Mouse (Mus musculus) liver, embryonic 16.5 days (tissue): ENCODE results near the gene Nom1. TPM values are rescaled to one million over a fixed set of nuclear protein-coding genes. Genes with fewer than 3 reads are reported as not detected.
"Not testable (repeated sequence)": the region's sequence is repeated elsewhere in the genome, so short reads cannot be mapped to it uniquely, and the experiment has no call there.

Experiments used
- ATAC-seq: fragments of 200-750 bp; cut with Nextera tagmentation; 2 replicates; pipeline ENCODE4 v1.8.0; 2017; ENCODE audit warnings: low read depth, mild to moderate bottlenecking, moderate number of reproducible peaks, moderate library complexity
- H3K27ac ChIP-seq: fragments of 300-500 bp; sonication (generic); 2 replicates; pipeline ENCODE4 v1.5.1; 2014; ENCODE audit warnings: mild to moderate bottlenecking, low read length
- H3K27me3 ChIP-seq: fragments of 300-500 bp; sonication (generic); 2 replicates; pipeline ENCODE4 v1.6.1; 2014; ENCODE audit warnings: low read depth, low read length, mixed read lengths; ENCODE audit not compliant: control insufficient read depth, insufficient read depth
- H3K36me3 ChIP-seq: fragments of 300-500 bp; sonication (generic); 2 replicates; pipeline ENCODE4 v1.6.1; 2014; ENCODE audit warnings: mild to moderate bottlenecking; ENCODE audit not compliant: control insufficient read depth, insufficient read depth
- H3K4me1 ChIP-seq: fragments of 300-500 bp; sonication (generic); 2 replicates; pipeline ENCODE4 v1.6.1; 2014; ENCODE audit warnings: low read depth, low read length, mixed read lengths; ENCODE audit not compliant: control insufficient read depth
- H3K4me2 ChIP-seq: fragments of 300-500 bp; sonication (generic); 2 replicates; pipeline ENCODE4 v1.6.1; 2014; ENCODE audit warnings: low read depth, low read length, mixed read lengths
- H3K4me3 ChIP-seq: fragments of 300-500 bp; sonication (generic); 2 replicates; pipeline ENCODE4 v1.5.1; 2014; ENCODE audit warnings: low read depth, mild to moderate bottlenecking, low read length
- H3K9ac ChIP-seq: fragments of 300-500 bp; sonication (generic); 2 replicates; pipeline ENCODE4 v1.6.1; 2014; ENCODE audit warnings: low read depth, low read length
- H3K9me3 ChIP-seq: fragments of 300-500 bp; sonication (generic); replicated peaks from 2 replicates; pipeline ENCODE4 v1.6.1; 2016; ENCODE audit warnings: low read length; ENCODE audit not compliant: control insufficient read depth
- WGBS: fragments of 180-500 bp; shearing (Covaris S2); extraction: QIAGEN DNeasy Blood & Tissue Kit; methylation state at CpG from one replicate; pipeline ENCODE4 v1.1.7; 2014; ENCODE audit not compliant: insufficient replicate concordance; 5-methylcytosine and 5-hydroxymethylcytosine counted together
- polyA plus RNA-seq: library from polyadenylated mRNA; unstranded; fragments of >200 nt; fragmentation: Nextera tagmentation; extraction: Ambion mirVana; gene quantifications from 2 replicates; pipeline ENCODE4 v1.2.1, GENCODE M21; 2015

Nom1 gene
- polyA plus RNA-seq, result 12.6 and 14.2 TPM in 2 replicates

DNA sequence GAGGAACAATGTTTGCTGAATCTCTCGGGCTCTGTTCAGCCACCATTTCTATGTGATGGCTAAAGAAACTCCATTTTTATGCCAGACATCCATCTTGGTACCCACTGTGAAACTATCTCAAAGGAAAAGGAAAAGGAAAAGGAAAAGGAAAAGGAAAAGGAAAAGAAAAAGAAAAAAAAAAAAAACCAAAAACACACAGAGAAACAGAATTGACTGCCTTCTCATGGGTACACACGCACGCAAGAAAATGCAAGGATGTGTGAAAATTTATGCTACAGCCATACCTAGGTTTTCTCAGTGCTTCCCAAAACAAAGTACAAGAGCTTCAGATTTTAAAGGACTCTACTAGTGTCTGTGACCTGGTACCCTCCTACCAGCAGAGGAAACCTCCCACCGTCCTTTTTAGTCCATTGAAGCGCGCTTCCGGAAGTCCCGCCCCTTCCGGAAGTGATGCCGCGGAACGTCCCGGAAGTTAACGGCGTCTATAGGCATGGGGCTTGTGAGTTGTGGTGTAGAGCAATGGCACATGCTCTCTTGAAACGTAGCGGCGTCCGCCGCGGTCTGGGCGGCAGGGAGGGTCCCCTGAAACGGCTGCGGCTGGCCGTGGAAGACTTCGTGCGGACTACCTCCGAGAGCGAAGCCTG lies at the start of gene Nom1:
Nom1 (plus strand) TSS at position 437 of the 644 bp plus-strand sequence.
- peak within 1 kb of the TSS; percentile 76 for H3K4me2 ChIP-seq
- peaks cover 4% of the 10 kb centered on the region; the same call in 1 of the 2 replicates for H3K27me3 ChIP-seq
- 4% methylated on average over 29 of the region's 29 CpGs for WGBS
- H3K9ac ChIP-seq, result peak within 1 kb of the TSS; percentile 88
- H3K27ac ChIP-seq, result peak within 1 kb of the TSS; percentile 76
- peak within 1 kb of the TSS; percentile 96 for H3K4me3 ChIP-seq
- H3K9me3 ChIP-seq, result no peaks in the 10 kb centered on the region
- peak; percentile 85 for ATAC-seq
- H3K4me1 ChIP-seq, result peaks cover 17% of the 10 kb centered on the region
- H3K36me3 ChIP-seq, result peaks cover 27% of the 10 kb centered on the region

DNA sequence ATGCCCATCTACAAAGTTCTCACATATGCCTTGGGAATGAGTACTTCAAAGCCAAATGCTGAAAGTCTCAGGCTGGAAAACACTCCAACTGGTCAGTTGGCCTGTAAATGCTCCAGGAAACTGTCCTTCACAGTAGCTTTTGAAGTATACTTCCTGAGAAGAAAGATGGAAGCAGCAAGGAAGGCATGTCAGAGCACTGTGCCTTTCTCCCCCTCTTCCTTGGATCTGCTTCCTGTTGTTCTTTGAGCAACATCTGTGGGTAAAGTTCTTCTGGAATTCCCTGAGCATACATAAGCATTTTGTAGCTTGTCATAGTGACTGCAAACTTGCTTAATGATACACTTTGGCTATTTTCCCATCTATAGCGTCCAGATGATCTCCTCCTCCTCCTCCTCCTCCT lies 46.9 kb upstream of the Nom1 start:
- 31% methylated on average over 1 of the region's 1 CpGs for WGBS
- H3K36me3 ChIP-seq, result no peaks in the 10 kb centered on the region
- H3K4me2 ChIP-seq, result no peak overlapping the region
- no peaks in the 10 kb centered on the region for H3K4me1 ChIP-seq
- H3K9ac ChIP-seq, result no peak overlapping the region
- no peak for ATAC-seq
- no peaks in the 10 kb centered on the region for H3K9me3 ChIP-seq
- no peak overlapping the region for H3K4me3 ChIP-seq
- no peak overlapping the region for H3K27ac ChIP-seq
- no peaks in the 10 kb centered on the region; the same call in 1 of the 2 replicates for H3K27me3 ChIP-seq

DNA sequence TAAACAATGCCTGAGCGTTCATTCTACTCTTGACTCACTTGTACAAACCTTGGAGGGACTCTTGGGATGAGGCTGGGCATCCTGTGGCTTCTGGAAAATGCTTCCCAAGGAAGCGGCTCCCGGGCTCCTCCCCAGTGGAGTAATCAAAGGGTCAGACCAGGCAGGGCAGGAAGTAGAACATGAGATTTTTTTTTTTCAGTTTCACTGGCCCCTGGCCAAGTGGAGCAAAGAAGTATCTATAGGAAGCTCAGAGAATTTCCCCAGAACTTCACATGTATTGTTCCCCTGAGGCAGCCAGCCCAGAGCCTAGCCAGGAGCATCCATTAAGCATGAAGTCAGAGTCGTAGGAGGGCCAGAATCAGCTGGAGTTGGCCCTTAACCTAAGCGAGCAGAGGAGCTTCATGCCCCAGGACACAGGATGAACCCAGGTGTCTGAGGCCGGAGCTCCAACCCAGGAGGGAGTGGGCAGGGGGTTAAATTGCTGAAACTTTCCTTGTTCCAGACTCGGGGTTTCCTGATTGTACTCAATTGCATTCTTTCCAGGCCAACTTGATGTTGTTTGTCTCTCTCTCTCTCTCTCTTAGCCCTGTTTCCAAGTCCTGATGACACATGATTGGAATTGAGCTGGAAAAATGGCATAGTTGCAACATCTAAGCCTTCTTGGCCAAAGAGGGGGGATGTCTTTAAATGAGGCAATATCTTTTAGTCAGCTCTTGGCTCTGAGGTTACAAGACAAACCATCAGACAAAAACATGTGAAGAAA lies 46.1 kb upstream of the Nom1 start:
- Histone ChIP-seq H3K27ac (no peak overlapping the region), H3K4me1 (no peaks in the 10 kb centered on the region), H3K27me3 (no peaks in the 10 kb centered on the region; the same call in 1 of the 2 replicates), H3K9ac (no peak overlapping the region), H3K36me3 (no peaks in the 10 kb centered on the region), H3K4me2 (no peak overlapping the region), H3K4me3 (no peak overlapping the region), H3K9me3 (no peaks in the 10 kb centered on the region)
- WGBS, result 23% methylated on average over 7 of the region's 7 CpGs
- ATAC-seq, result 0 out of 2 replicates have a peak, but pooled peaks have one; percentile 30

DNA sequence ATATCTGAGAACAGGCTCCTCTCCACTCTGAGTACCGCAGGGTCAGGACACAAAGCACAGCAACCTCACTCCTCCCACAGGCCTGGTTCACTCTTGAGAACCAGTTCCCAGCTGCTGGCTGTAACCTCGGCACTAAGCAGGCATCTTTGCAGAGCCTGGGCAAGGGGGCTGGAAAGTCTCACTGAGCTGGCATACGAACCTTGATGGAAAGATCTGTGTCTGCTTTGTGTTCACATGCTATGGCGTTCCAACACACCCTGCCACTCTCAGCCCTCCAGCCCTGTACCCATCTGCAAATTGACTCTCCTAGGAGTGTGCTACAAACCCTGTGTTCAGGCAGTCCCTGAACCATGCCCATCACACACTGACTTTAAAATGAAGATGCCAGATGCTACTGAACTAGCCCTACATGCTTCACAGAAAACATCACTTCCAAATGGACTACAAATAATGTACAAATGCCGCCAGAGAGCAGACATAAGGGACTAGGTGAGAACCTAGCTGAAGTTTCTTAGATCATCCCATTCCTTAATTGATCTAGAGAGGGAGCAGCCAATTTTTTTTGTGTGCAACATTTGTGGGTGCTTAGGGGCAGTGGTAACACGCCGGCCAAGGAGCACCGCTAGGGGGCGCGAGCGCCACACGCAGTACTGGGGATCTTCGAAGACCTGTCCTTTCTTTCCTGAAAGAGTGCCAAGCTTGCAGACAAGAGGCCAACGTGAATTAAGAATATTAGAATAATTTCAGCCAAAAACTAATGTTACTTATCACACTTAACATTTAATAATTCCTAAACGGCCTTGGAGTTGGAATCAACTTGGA lies 45.3 kb upstream of the Nom1 start:
- ATAC-seq, result 0 out of 2 replicates have a peak, but pooled peaks have one; percentile 45
- no peak overlapping the region for H3K9ac ChIP-seq
- 17% methylated on average over 15 of the region's 15 CpGs for WGBS
- H3K4me3 ChIP-seq, result no peak overlapping the region
- no peak overlapping the region for H3K4me2 ChIP-seq
- no peaks in the 10 kb centered on the region for H3K9me3 ChIP-seq
- H3K36me3 ChIP-seq, result no peaks in the 10 kb centered on the region
- no peak overlapping the region for H3K27ac ChIP-seq
- no peaks in the 10 kb centered on the region; the same call in 1 of the 2 replicates for H3K27me3 ChIP-seq
- H3K4me1 ChIP-seq, result no peaks in the 10 kb centered on the region

DNA sequence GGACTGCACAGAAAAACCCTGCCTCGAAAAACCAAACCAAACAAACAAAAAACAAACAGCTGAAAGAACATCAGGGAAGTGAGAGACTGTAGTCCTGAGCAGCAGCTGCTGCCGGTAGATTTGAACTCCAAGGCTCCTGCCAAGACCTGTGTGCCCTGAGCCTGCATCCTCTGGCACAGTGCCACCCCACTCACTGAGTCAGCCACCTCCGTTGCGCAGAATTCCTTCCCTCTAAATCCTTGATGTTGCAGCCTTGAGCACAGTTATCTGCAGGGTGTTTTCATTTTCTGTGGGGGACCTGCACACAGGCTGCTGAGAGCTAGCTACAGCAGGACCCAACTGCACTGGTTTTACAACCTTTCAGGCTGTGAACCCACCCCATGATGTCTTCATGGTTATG lies 36.0 kb upstream of the Nom1 start:
- no peak overlapping the region for H3K4me2 ChIP-seq
- H3K36me3 ChIP-seq, result no peaks in the 10 kb centered on the region
- ATAC-seq, result no peak
- no peak overlapping the region for H3K9ac ChIP-seq
- H3K4me3 ChIP-seq, result no peak overlapping the region
- no peak overlapping the region for H3K27ac ChIP-seq
- H3K27me3 ChIP-seq, result no peaks in the 10 kb centered on the region
- H3K4me1 ChIP-seq, result no peaks in the 10 kb centered on the region
- H3K9me3 ChIP-seq, result no peaks in the 10 kb centered on the region
- 55% methylated on average over 4 of the region's 4 CpGs for WGBS

DNA sequence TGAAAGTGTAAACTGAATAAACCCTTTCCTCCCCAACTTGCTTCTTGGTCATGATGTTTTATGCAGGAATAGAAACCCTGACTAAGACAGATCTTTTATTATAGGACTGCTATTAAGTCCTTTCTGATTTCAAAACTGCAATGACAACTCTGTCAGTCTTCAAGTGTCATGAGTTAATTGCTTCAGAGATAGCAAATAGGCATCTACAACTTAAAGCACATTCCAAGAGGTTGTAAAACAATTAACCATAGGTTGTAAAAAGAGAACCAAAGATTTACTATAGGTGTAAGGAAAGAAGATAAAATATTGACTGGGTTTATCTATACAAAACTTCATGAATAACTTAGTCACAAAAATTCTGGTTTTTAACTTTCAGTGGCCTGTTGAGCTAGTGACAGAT lies 23.6 kb upstream of the Nom1 start:
- Histone ChIP-seq H3K27me3 (no peaks in the 10 kb centered on the region), H3K4me2 (no peak overlapping the region), H3K9me3 (no peaks in the 10 kb centered on the region), H3K4me1 (no peaks in the 10 kb centered on the region), H3K36me3 (no peaks in the 10 kb centered on the region), H3K4me3 (no peak overlapping the region), H3K9ac (no peak overlapping the region), H3K27ac (no peak overlapping the region)
- ATAC-seq, result no peak

DNA sequence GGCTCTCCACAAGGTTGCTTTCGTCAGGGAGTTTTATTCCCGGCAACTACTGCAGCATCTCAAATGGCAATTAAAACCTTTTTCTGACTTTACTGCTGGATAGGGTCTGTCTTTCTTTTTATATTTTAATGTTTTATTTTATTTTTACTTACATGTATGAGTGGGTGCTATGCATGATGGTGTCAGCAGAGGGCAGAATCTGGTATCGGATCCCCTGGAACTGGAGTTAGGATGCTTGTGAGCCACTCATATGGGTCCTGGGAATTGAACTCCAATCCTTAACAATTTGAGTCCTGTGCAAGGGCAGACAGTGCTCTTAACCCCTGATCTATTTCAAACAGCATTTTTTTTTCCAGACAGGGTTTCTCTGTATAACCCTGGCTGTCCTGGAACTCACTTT lies 21.4 kb upstream of the Nom1 start:
- no peak for ATAC-seq
- Histone ChIP-seq H3K27me3 (no peaks in the 10 kb centered on the region), H3K4me3 (no peak overlapping the region), H3K36me3 (no peaks in the 10 kb centered on the region), H3K4me1 (no peaks in the 10 kb centered on the region), H3K9me3 (no peaks in the 10 kb centered on the region), H3K4me2 (no peak overlapping the region), H3K27ac (no peak overlapping the region), H3K9ac (no peak overlapping the region)
- 76% methylated on average over 3 of the region's 3 CpGs for WGBS

DNA sequence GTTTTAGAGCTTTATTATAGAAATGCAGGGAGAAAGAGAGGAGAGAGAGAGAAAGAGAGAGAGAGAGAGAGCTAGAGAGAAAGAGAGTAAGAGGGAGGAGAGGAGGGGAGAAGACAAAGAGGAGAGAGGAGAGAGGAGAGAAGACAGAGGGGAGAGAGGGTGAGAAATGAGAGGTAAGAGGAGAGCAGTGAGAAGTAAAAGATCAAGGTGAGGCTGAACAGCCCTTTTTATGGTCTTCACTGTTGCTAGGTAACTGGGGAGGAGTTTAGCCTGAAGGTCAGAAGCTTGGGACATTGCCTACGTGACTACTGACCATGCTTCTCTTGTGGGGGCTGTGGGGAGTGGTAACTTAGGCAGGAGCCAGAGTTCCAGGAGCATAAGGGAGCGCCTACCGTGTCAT lies 11.1 kb upstream of the Nom1 start:
- H3K9ac ChIP-seq, H3K27ac ChIP-seq, H3K36me3 ChIP-seq, ATAC-seq, H3K9me3 ChIP-seq, H3K27me3 ChIP-seq, H3K4me3 ChIP-seq, H3K4me2 ChIP-seq, H3K4me1 ChIP-seq: not testable (repeated sequence)
- WGBS, result 32% methylated on average over 3 of the region's 3 CpGs
